Mouse (Mus musculus) liver, embryonic 13.5 days (tissue): ENCODE data around the gene Gm49721. TPM values are rescaled to one million over a fixed set of nuclear protein-coding genes. Genes with fewer than 3 reads are reported as not detected.
"Not testable (repeated sequence)": the region's sequence is repeated elsewhere in the genome, so short reads cannot be mapped to it uniquely, and the experiment has no call there.

ENCODE experiments used
- ATAC-seq: fragments of 200-750 bp; cut with Nextera tagmentation; 2 replicates; pipeline ENCODE4 v1.8.0; 2017; ENCODE audit warnings: low read depth, mild to moderate bottlenecking, moderate number of reproducible peaks, moderate library complexity
- DNase-seq: peaks from one replicate; pipeline ENCODE4 v3.0.0; 2022
- H3K27ac ChIP-seq: fragments of 300-500 bp; sonication (generic); 2 replicates; pipeline ENCODE4 v1.5.1; 2015; ENCODE audit warnings: moderate library complexity, mild to moderate bottlenecking, inconsistent platforms
- H3K27me3 ChIP-seq: fragments of 300-500 bp; sonication (generic); 2 replicates; pipeline ENCODE4 v1.6.1; 2015; ENCODE audit warnings: mild to moderate bottlenecking, inconsistent platforms
- H3K36me3 ChIP-seq: fragments of 300-500 bp; sonication (generic); 2 replicates; pipeline ENCODE4 v1.6.1; 2015; ENCODE audit warnings: mild to moderate bottlenecking, inconsistent platforms
- H3K4me1 ChIP-seq: fragments of 300-500 bp; sonication (generic); replicated peaks from 2 replicates; pipeline ENCODE4 v1.6.1; 2015; ENCODE audit warnings: inconsistent platforms
- H3K4me2 ChIP-seq: fragments of 300-500 bp; sonication (generic); 2 replicates; pipeline ENCODE4 v1.6.1; 2015; ENCODE audit warnings: inconsistent platforms, mild to moderate bottlenecking, moderate library complexity
- H3K4me3 ChIP-seq: fragments of 300-500 bp; sonication (generic); replicated peaks from 2 replicates; pipeline ENCODE4 v1.5.1; 2015; ENCODE audit warnings: mild to moderate bottlenecking, inconsistent platforms
- H3K9ac ChIP-seq: fragments of 300-500 bp; sonication (generic); 2 replicates; pipeline ENCODE4 v1.6.1; 2015; ENCODE audit warnings: mild to moderate bottlenecking, inconsistent platforms
- H3K9me3 ChIP-seq: fragments of 300-500 bp; sonication (generic); replicated peaks from 2 replicates; pipeline ENCODE4 v1.6.1; 2016; ENCODE audit warnings: inconsistent platforms
- WGBS: fragments of 180-500 bp; shearing (Covaris S2); methylation state at CpG from one replicate; pipeline ENCODE4 v1.1.7; 2015; ENCODE audit not compliant: insufficient replicate concordance; 5-methylcytosine and 5-hydroxymethylcytosine counted together
- polyA plus RNA-seq: library from polyadenylated mRNA; unstranded; fragments of >200 nt; fragmentation: Nextera tagmentation; extraction: Ambion mirVana; gene quantifications from 2 replicates; pipeline ENCODE4 v1.2.1, GENCODE M21; 2015

Gm49721 gene
- polyA plus RNA-seq, 1 experiment from 2014 or later: 0.09 TPM

GRCm38 (mm10) chr17:7085469-7086168 lies 106.9 kb downstream of the Gm49721 start:
- H3K9me3 ChIP-seq, H3K4me3 ChIP-seq, H3K36me3 ChIP-seq, H3K4me2 ChIP-seq, H3K27me3 ChIP-seq, DNase-seq, ATAC-seq, H3K4me1 ChIP-seq, H3K9ac ChIP-seq, H3K27ac ChIP-seq: not testable (repeated sequence)
- WGBS: no CpG with 5 or more reads among the region's 12 CpGs

- WGBS: 75% methylated on average over 6 of the region's 8 CpGs
- not testable (repeated sequence) for DNase-seq, H3K27ac ChIP-seq, H3K4me2 ChIP-seq, H3K36me3 ChIP-seq, H3K4me3 ChIP-seq, H3K9me3 ChIP-seq, H3K4me1 ChIP-seq, H3K27me3 ChIP-seq, H3K9ac ChIP-seq, ATAC-seq
Measured at GRCm38 (mm10) chr17:7086836-7087235, 108.1 kb downstream of the Gm49721 start.

Other genes with a start within 250 kb of the Gm49721 start
- gene Ezr, start 196.1 kb upstream of the Gm49721 start, polyA plus RNA-seq: 55.6 and 63.1 TPM in 2 replicates
- gene Rsph3b, start 30.2 kb upstream of the Gm49721 start, polyA plus RNA-seq: 13.7 and 17.2 TPM in 2 replicates
- 13.7 and 15.2 TPM in 2 replicates for gene Tagap1, start 17.7 kb upstream of the Gm49721 start, polyA plus RNA-seq
- gene Rnaset2b, start 8.3 kb upstream of the Gm49721 start, polyA plus RNA-seq: 101 and 107 TPM in 2 replicates
- gene Gm1604a, start 46.7 kb downstream of the Gm49721 start, polyA plus RNA-seq: not detected in 2 replicates
- 1.6 and 1.7 TPM in 2 replicates for gene Rps6ka2, start 191.2 kb downstream of the Gm49721 start, polyA plus RNA-seq